Mouse (Mus musculus) MEL (cell line): ENCODE data around the gene Camta2. TPM values are rescaled to one million over a fixed set of nuclear protein-coding genes. Genes with fewer than 3 reads are reported as not detected.

ENCODE experiments used
- DNase-seq: peaks from one replicate; pipeline ENCODE4 v3.0.0; 2011; ENCODE audit warnings: low read depth, low spot score
- H3K27ac ChIP-seq: 2 replicates; pipeline ENCODE4 v1.5.1; 2012; ENCODE audit warnings: low read depth, mild to moderate bottlenecking, control low read depth, low read length, moderate library complexity; ENCODE audit not compliant: control insufficient read depth
- H3K27me3 ChIP-seq, 2 experiments: fragments of 150-350 bp in 1 of 2; sonication (generic) in 1 of 2; 2 replicates each; pipeline ENCODE4 v1.6.1; 2012; ENCODE audit warnings: low read length in 2 of 2, mild to moderate bottlenecking in 2 of 2, improper control_type of control experiment in 1 of 2, moderate library complexity in 1 of 2; ENCODE audit not compliant: insufficient read depth in 2 of 2, control insufficient read depth in 1 of 2
- H3K36me3 ChIP-seq, 2 experiments: 2 replicates each; pipeline ENCODE4 v1.6.1; 2012 to 2014; ENCODE audit warnings: low read length in 2 of 2, improper control_type of control experiment in 1 of 2, inconsistent platforms in 1 of 2, mild to moderate bottlenecking in 1 of 2; ENCODE audit not compliant: insufficient read depth in 2 of 2, control insufficient read depth in 1 of 2
- H3K4me1 ChIP-seq, 2 experiments: fragments of 150-350 bp in 1 of 2; sonication (generic) in 1 of 2; 2 replicates each; pipeline ENCODE4 v1.6.1; 2012; ENCODE audit warnings: low read length in 2 of 2, improper control_type of control experiment in 1 of 2, mild to moderate bottlenecking in 1 of 2; ENCODE audit not compliant: insufficient read depth in 2 of 2, control insufficient read depth in 1 of 2
- H3K4me3 ChIP-seq, 2 experiments: fragments of 150-350 bp in 1 of 2; sonication (generic) in 1 of 2; 2 replicates each; pipeline ENCODE4 v1.5.1; 2012; ENCODE audit warnings: low read depth in 2 of 2, low read length in 2 of 2, mild to moderate bottlenecking in 2 of 2, moderate library complexity in 2 of 2, control low read depth in 1 of 2, improper control_type of control experiment in 1 of 2; ENCODE audit not compliant: control insufficient read depth in 1 of 2, insufficient read depth in 1 of 2
- H3K79me2 ChIP-seq: 2 replicates; pipeline ENCODE4 v1.6.1; 2012; ENCODE audit warnings: mild to moderate bottlenecking, low read length, moderate library complexity; ENCODE audit not compliant: control insufficient read depth, poor library complexity, insufficient read depth
- H3K9ac ChIP-seq: 2 replicates; pipeline ENCODE4 v1.6.1; 2012; ENCODE audit warnings: low read depth, mild to moderate bottlenecking, control low read depth, low read length, moderate library complexity; ENCODE audit not compliant: control insufficient read depth, poor library complexity, severe bottlenecking
- H3K9me3 ChIP-seq: fragments of 150-350 bp; sonication (generic); replicated peaks from 2 replicates; pipeline ENCODE4 v1.6.1; 2012; ENCODE audit warnings: mild to moderate bottlenecking, low read length, improper control_type of control experiment, moderate library complexity; ENCODE audit not compliant: insufficient read depth
- E2F4 ChIP-seq: IDR thresholded peaks from 2 replicates; pipeline ENCODE4 v1.6.1; 2011; ENCODE audit warnings: low read depth, low read length, improper control_type of control experiment, borderline replicate concordance
- EP300 ChIP-seq, 2 experiments: IDR thresholded peaks; 2 replicates each; pipeline ENCODE4 v1.6.1; 2011; ENCODE audit warnings: improper control_type of control experiment in 2 of 2, low read length in 2 of 2, low read depth in 1 of 2, mild to moderate bottlenecking in 1 of 2
- ETS1 ChIP-seq: IDR thresholded peaks from 2 replicates; pipeline ENCODE4 v1.6.1; 2012; ENCODE audit warnings: low read depth, mild to moderate bottlenecking, inconsistent platforms, low read length, improper control_type of control experiment, moderate library complexity
- JUND ChIP-seq: IDR thresholded peaks from 2 replicates; pipeline ENCODE4 v1.6.1; 2011; ENCODE audit warnings: low read depth, mild to moderate bottlenecking, improper control_type of control experiment, low read length
- KAT2A ChIP-seq: conservative IDR thresholded peaks from 2 replicates; pipeline ENCODE4 v1.6.1; 2012; ENCODE audit warnings: low read depth, low read length, improper control_type of control experiment, inconsistent platforms
- MAX ChIP-seq: IDR thresholded peaks from 2 replicates; pipeline ENCODE4 v1.6.1; 2011; ENCODE audit warnings: low read length, improper control_type of control experiment
- MAZ ChIP-seq: IDR thresholded peaks from 2 replicates; pipeline ENCODE4 v1.6.1; 2012; ENCODE audit warnings: low read depth, mild to moderate bottlenecking, inconsistent platforms, low read length, improper control_type of control experiment
- MYC ChIP-seq: IDR thresholded peaks from 2 replicates; pipeline ENCODE4 v1.6.1; 2011; ENCODE audit warnings: low read depth, mild to moderate bottlenecking, low read length, improper control_type of control experiment, moderate library complexity
- NELFE ChIP-seq: IDR thresholded peaks from 2 replicates; pipeline ENCODE4 v1.6.1; 2011; ENCODE audit warnings: low read depth, low read length, improper control_type of control experiment
- POLR2AphosphoS5 ChIP-seq: IDR thresholded peaks from 2 replicates; pipeline ENCODE4 v1.6.1; 2012; ENCODE audit warnings: low read depth, borderline replicate concordance, mild to moderate bottlenecking, inconsistent platforms, low read length, moderate library complexity, mixed read lengths
- TBP ChIP-seq: IDR thresholded peaks from 2 replicates; pipeline ENCODE4 v1.8.0; 2011; ENCODE audit warnings: low read depth, low read length, improper control_type of control experiment
- UBTF ChIP-seq: IDR thresholded peaks from 2 replicates; pipeline ENCODE4 v1.6.1; 2012; ENCODE audit warnings: low read depth, mild to moderate bottlenecking, inconsistent platforms, low read length, improper control_type of control experiment, moderate library complexity, borderline replicate concordance; ENCODE audit not compliant: insufficient read depth
- USF1 ChIP-seq: IDR thresholded peaks from 2 replicates; pipeline ENCODE4 v1.6.1; 2014; ENCODE audit warnings: low read depth, mild to moderate bottlenecking, inconsistent platforms, low read length, improper control_type of control experiment, moderate library complexity
- ZNF384 ChIP-seq: IDR thresholded peaks from 2 replicates; pipeline ENCODE4 v1.6.1; 2012; ENCODE audit warnings: low read depth, mild to moderate bottlenecking, inconsistent platforms, low read length, improper control_type of control experiment
- polyA plus RNA-seq, 2 experiments: library from polyadenylated mRNA; stranded (reverse) in 1 of 2; unstranded in 1 of 2; fragments of >175 nt in 1 of 2; fragments of >200 nt in 1 of 2; gene quantifications; 2 replicates each; pipeline versions ENCODE4 v1.2.1 to v1.2.4; 2012; ENCODE audit warnings: low replicate concordance in 2 of 2, low read depth in 1 of 2; ENCODE audit not compliant: insufficient read length in 2 of 2, insufficient read depth in 1 of 2, missing spikeins in 1 of 2
- total RNA-seq: library from RNA; depleted of rRNA; stranded (reverse); fragments of 300-350 nt; gene quantifications from 2 replicates; pipeline ENCODE4 v1.2.3, GENCODE M21; 2012

The Camta2 gene
- total and polyA plus RNA-seq, 3 experiments: 1.9 to 15.0 TPM; not detected in 1

DNA sequence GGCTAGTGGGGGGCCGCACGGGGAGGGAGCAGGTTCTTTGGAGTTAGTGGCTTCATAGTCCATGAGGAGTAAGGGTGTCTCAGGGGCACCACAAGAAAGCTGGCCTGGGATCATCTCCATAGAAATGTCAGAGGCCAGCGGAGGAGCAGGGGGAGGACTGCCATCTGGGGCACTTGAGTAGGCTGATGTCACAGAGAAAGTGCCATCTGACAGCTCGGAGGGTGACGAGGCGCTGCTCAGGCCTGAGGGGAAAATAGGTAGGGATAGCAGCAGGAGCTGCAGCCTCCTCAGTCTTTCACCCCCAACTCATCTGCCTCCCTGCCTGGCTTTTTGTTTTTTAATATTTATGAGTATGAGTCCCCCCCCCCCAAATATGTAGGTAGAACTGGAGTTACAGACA is 13.9 kb downstream of the Camta2 start:
- Histone ChIP-seq H3K27me3 (no peaks in the 10 kb centered on the region), H3K9me3 (no peaks in the 10 kb centered on the region), H3K36me3 (peaks cover 0 to 6% of the 10 kb centered on the region in 2 experiments; a peak in 2 of 4 replicates), H3K4me3 (no peak overlapping the region), H3K4me1 (0 out of 4 replicates have a peak, but pooled peaks cover 0 to 15% of the 10 kb centered on the region in 2 experiments), H3K9ac (no peak overlapping the region), H3K79me2 (peaks cover 5% of the 10 kb centered on the region; the same call in 1 of the 2 replicates), H3K27ac (no peak overlapping the region)
- DNase-seq: no peak
- TF ChIP-seq JUND: no peak
- no peak for TF ChIP-seq USF1
- no peak for TF ChIP-seq POLR2AphosphoS5
- TF ChIP-seq MAX: no peak
- TF ChIP-seq NELFE: no peak

GRCm38 (mm10) chr11:70671333-70672047 is 16.4 kb downstream of the Camta2 start:
- no peak for DNase-seq
- Histone ChIP-seq H3K79me2 (peaks cover 18% of the 10 kb centered on the region), H3K36me3 (peaks cover 0 to 11% of the 10 kb centered on the region in 2 experiments; a peak in 2 of 4 replicates), H3K27ac (no peak overlapping the region), H3K9ac (no peak overlapping the region), H3K4me3 (no peak overlapping the region), H3K27me3 (no peaks in the 10 kb centered on the region), H3K4me1 (peaks cover 2 to 24% of the 10 kb centered on the region in 2 experiments; a peak in 3 of 4 replicates), H3K9me3 (no peaks in the 10 kb centered on the region)
- TF ChIP-seq MYC: no peak
- TF ChIP-seq MAZ: no peak
- no peak for TF ChIP-seq KAT2A
- TF ChIP-seq ZNF384: no peak
- no peak for TF ChIP-seq TBP

- DNase-seq: no peak
- Histone ChIP-seq H3K4me1 (peaks cover 2 to 24% of the 10 kb centered on the region in 2 experiments; a peak in 3 of 4 replicates), H3K79me2 (peaks cover 18% of the 10 kb centered on the region), H3K27me3 (no peaks in the 10 kb centered on the region), H3K9me3 (no peaks in the 10 kb centered on the region), H3K36me3 (peaks cover 0 to 11% of the 10 kb centered on the region in 2 experiments; a peak in 2 of 4 replicates), H3K27ac (no peak overlapping the region), H3K9ac (peak overlapping the region; percentile 90), H3K4me3 (no peak overlapping the region)
- TF ChIP-seq ETS1: no peak
- TF ChIP-seq EP300 (IDR thresholded peaks at IDR 0.05; ENCODE audit: low read depth in 1 of 2, low read length in 2 of 2): no peak
- no peak for TF ChIP-seq UBTF
- TF ChIP-seq E2F4: no peak
Observed at GRCm38 (mm10) chr11:70670483-70670882, 17.4 kb downstream of the Camta2 start.
